Mouse (Mus musculus) frontal cortex, adult 2 months (tissue): Measurements from ENCODE around the gene Tpo. TPM values are rescaled to one million over a fixed set of nuclear protein-coding genes. Genes with fewer than 3 reads are reported as not detected.

ENCODE experiments used
- DNase-seq, 2 experiments: peaks; one replicate each; pipeline ENCODE4 v3.0.0; 2022; ENCODE audit warnings: low spot score in 1 of 2; ENCODE audit errors: extremely low spot score in 1 of 2
- polyA plus RNA-seq: library from polyadenylated mRNA; depleted of rRNA; stranded (reverse); fragments of >200 nt; gene quantifications from 2 replicates; pipeline ENCODE4 v1.2.3, GENCODE M21; 2012

Gene Tpo
- polyA plus RNA-seq, 1 experiment = 1.3 TPM

GRCm38 (mm10) chr12:30083971-30084370 lies 48.5 kb downstream of the Tpo start:
- no peak for DNase-seq

DNA sequence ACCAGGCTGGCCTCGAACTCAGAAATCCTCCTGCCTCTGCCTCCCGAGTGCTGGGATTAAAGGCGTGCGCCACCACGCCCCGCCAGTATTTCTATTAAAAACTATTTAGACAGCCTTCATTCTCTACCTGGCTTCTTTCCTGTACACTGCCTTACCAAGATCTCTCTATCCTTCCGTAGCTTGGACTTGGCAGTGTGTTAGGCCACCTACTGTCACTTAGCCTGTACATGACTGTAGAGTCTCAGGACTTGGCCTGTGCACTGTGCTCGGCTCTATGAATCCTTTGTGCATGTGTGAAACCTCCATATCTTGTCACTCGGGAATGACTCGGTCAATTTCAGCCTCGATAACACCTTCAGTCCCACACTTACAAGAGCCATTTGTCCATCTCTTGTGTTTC lies 55.4 kb downstream of the Tpo start:
- DNase-seq = no peak

DNA sequence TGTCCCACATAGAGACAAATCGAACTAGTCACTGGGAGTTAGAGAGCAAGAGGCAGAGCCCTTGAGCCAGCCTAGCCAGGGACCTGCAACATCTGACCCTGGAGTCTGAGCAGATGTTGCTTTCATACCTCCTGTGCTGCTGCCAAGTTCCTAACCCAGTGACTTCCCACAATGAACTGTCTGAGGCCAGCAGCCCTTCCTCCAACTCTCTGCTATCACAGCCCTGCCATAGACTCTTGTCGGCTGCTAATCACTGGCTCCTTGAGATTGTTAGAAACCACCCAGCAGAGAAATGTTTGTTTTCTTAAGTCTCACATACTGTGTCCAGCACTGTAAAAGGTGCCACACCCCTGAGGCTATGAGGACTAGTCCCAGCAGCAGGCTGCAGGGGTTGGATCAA lies 56.1 kb downstream of the Tpo start:
- DNase-seq = no peak

DNA sequence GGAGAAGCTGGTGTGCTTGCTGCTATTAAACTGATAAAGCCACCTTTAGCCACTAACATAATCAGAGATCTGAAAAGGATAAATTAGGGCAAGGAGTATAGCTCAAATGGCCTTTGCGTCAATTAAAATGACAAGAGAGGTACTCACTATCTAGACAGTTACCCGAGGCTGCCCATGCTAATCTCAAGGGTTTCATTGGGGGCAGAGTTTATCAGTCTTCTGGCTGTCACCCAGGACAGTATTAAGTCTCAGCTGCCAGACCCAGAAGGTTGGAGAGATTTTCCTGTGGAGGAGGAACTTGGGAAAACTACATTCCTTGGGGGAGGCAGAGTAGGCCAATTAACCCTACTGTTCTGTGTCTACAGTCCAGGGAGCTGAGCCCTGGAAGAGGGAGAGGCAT lies 63.1 kb downstream of the Tpo start:
- DNase-seq = no peak

DNA sequence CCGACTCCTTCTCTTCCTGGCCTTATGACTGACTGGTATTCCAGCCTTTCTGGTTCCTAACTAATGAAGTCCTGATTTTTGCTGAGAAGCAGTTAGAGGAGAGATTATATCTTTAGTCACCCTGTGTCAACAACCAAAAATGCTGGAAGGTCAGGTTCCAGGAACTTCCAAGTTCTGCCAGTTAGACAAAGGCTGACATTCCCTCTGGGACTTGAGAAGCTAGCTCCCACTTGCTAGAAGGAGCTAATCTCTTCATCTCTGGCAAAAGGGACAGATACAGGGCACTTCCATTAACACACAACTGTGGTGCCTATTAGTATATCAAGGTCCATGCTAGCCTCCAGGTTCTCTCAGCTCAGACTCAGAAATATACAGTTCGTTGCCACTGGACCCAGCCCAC lies 64.6 kb downstream of the Tpo start:
- DNase-seq = no peak

DNA sequence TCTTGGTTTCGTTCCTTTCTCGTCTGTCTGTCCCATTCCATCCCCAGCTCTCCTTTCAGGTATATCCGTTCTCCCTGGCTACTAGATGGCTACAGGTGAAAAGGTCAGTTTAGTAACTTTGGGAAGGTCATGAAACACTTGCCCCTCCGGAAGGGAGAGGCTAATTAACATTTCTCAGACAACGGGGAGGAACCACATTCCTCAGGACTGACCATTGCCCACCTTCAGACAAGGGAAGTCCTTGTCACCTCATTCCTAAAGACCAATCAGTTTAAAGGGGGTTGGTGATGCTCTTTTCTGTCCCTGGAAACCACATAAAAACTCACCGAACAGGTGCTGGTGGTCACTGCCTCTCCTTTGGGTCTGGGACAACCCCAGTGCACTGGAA lies 70.3 kb downstream of the Tpo start:
- DNase-seq = no peak

GRCm38 (mm10) chr12:30061503-30062117 lies 70.8 kb downstream of the Tpo start:
- DNase-seq = no peak

DNA sequence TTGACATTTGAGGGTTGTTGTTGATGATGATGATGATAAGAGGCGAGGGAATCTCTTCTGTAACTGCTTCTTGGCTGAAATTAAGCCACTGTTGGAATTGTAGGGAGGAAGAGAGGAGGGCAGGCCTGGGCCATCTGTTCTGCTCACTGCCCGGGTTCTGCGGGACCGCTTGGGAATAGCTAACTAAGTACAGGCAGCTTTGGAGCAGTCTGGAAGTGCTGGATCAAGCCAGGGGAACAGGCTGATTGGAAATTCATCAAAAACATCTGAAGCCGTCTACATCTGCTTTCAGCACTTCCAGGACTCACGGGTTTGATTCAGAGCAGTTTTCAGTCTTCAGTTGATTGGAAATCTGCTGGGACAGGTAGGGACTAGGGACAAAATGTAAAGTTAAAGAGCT lies 74.4 kb downstream of the Tpo start:
- DNase-seq = no peak

DNA sequence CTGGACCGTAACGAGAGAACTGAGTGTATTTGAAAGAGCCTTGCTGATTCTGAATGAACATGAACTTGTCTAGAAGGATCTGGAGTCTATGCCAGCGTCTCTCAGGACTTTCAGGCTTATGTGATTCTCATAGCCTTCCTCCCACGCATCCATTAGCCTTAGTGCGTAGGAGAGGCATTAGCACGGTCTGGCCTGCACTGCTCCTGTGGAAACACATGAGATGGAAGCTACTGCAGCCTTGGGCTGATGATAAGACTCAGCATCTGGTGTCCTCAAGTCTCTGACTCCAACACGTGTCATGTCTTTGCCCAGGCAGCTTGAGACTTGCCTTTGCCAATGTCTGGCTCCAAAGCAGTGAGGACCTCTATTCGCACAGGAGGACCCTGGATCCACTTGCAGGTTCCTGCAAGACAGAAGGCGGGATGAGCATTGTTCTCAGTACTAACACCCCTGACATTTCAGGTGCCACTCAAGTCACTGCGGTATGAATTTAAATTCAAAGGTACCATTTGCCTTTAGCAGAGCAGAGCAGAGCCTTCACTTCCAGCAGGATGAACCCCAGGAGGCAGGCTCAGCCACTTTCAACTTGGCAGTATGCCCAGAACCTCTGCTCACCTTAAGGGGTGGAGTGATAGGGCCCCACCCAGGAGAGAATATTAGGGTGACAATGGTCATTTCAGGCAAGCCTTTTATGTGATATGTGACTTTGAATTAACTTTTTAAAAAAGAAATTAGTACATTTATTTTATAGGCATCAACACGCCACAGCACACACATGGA lies 77.5 kb downstream of the Tpo start:
- DNase-seq = no peak

DNA sequence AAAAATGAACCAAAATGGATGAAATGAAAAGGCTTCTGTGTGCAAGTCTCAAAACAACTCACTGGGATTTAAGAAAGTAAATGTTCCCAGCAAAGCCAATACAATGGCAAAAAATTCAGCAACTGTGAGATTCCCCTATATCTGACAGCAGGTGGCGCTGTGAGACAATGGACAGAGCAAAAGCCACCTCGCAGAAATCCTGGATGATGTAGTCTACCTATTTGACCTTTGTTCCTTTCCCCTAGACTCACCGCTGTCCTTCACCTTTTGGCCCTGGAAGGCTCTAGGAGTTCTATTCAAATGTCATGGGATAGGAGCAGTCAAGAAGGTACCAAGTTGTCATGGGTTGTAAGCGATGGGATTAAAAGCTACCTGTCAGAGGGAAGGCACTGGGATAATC lies 82.2 kb downstream of the Tpo start:
- peak in 1 of 2 experiments; percentile 84 for DNase-seq

GRCm38 (mm10) chr12:30049818-30050217 lies 82.6 kb downstream of the Tpo start:
- DNase-seq = no peak

- no peak for DNase-seq
These were observed 83.6 kb downstream of the Tpo start for GRCm38 (mm10) chr12:30048848-30049247.

DNA sequence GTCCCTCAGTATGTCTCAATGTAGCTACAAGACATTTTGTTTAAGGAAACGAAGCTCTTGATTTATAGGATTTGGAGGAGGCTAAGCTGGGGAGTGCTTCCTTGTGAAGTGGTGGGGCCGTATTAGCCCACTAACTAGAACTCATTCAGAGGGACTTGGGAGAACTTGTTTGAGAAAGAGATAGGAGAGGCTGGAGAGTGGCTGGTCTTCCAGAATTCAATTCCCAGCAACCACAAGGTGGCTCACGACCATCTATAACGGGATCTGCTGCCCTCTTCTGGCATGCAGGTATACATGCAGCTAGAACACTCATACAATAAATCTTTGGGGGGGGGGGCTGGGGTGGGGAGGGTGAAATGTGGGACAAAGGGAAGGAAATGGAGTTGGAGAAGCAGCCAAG lies 92.3 kb downstream of the Tpo start:
- peak in 1 of 2 experiments; percentile 74 for DNase-seq

DNA sequence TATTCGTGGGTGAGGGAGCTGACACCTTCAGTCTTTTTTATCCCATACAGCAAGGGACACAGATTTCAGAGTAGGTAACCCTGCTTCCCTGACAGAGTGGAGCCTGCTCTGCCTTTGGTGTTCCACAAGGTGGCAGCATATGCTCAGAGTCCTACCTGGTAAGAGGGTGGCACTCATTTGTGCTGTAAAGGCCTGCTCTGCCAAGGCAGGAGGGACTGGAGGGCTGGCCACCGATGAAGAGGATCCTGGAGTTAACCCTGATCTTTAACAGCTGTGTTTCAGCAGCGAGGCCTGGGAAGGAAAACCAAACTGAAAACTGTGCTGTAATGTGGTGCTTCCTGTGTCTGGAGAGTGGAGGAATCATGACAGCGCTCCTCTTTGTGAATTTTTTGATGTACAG lies 92.9 kb downstream of the Tpo start:
- DNase-seq = peak in 1 of 2 experiments; percentile 79

DNA sequence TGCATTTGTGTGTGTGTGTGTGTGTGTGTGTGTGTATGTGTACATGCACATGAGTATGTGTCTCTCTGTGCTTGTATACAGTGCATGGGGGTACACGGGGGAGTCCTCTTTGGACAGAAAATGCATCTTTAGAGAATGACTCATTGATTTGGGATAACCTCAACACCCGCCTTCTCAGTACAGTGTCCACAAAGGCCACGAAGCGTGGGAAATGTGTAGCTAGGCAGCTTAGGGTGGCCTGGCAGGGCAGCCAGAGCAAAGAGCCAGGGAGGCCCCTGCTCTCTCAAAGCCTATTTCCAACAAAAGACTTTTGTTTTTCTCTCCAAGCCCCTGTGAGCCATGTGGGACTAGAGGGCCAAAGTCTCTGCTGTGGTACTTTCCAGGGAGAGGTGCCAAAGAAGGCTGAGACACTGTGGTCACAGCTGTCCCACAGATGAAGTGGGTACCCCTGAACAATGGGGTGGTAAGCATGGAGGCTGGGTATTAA lies 95.8 kb downstream of the Tpo start:
- DNase-seq = no peak

DNA sequence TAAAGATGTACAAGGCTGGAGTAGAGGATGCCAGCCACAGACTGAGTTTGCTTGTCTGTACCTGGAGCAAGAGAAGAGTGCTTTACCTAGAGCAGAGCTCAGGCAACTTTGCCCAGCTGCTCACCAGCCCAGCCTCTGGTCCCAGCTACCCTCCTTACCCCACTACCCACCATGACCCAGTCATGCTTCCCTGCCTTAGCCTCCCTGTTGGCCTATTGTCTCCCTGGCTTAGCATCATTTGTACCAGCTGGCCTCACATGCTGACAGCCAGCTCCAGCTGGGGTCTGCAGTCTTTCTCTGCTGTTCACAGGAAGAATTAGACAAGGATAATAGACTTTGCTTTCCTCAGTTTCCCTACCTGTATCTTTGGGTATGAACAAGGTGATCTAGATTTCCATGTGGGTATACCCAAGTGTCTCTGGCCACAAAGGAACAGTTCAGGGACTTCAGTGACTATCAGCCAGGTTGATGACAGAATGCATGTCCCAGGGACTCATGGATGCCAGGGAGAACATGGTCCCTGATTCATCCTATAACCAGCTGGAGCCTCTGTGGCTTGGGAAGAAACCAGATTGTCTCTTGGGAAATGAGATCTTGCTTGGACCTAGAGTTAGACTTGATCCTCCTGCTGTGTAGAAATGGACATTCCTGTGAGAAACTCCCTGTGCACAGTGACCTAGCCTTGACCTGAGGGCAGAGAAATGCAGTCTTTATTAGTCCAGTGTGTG lies 96.4 kb downstream of the Tpo start:
- no peak for DNase-seq

GRCm38 (mm10) chr12:30035406-30035805 lies 97.0 kb downstream of the Tpo start:
- DNase-seq = no peak

- no peak for DNase-seq
These were observed 97.7 kb downstream of the Tpo start for GRCm38 (mm10) chr12:30034681-30035080.

DNA sequence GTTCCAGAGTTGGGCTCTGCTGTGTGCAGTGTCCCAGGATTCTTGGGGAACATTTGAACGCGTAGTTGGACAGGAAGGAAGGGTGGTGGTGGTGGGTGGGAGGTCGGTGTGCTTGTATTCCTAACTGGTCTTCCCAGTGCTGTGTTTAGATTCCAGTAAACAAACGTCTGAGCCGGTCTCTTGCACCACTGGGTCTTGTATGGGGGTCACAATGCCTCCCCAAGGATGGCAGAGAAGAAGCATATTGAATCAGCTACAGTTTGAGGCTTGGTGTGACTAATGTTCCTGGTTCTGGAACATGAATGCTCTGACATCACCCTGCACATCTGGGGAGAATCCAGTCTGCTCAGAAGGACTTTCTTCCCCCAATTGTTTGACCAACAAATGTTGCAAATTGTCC lies 101.9 kb downstream of the Tpo start:
- DNase-seq = no peak

DNA sequence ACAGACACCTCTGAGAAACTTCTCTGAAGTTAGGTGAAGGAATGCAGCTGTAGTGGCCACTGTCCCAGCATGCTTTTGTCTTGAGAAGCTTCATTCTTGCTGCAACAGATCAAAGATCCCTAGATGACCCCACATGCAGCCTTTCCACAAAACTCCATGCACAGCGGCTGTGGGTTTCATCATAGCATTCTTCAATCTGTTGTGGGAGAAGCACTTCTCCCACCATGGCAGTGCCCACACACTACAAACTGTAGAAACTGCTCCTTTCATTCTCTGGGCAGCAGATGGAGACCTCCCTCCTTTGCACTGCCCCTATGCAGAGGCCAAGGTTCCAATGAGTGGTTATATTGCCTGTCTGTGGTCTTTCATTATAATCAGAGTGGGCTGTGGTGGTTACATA lies 103.3 kb downstream of the Tpo start:
- DNase-seq = no peak

DNA sequence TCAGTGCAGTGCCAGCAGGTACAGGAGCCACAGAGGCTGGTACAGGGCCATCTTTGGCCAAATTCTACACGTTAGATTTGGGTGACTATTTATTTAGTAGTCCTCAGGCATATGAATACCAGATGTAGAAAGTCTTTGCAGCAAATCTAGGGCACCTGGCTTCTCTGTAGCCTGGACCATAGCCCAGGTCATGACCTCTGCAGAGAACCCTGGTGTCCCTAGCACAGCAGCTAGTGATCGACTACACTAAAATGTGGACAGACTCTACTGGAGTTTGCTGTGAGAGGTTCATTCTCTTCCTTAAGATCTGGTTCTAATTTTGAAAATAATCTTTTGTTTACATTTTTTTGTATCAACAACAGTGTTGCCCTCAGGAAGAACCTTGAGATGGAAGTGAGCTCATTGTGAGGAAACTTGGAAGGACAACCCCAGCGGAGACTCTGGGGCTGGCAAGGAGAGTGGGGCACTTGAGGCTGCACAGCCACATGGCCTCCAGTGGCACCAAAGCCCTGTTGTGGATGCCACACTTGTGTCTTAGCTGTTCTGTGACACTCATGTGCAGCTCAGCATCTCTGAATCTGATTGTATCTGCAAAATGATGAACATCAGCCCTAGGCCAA lies 104.6 kb downstream of the Tpo start:
- no peak for DNase-seq
